Mouse (Mus musculus) forebrain, embryonic 12.5 days (tissue): Measurements from ENCODE around the gene Zfp668. TPM values are rescaled to one million over a fixed set of nuclear protein-coding genes. Genes with fewer than 3 reads are reported as not detected.

Source experiments
- polyA plus RNA-seq: library from polyadenylated mRNA; unstranded; fragments of >200 nt; fragmentation: Nextera tagmentation; extraction: Ambion mirVana; gene quantifications from 2 replicates; pipeline ENCODE4 v1.2.1, GENCODE M21; 2016

The Zfp668 gene
- polyA plus RNA-seq, 1 experiment from 2014 or later: 33.9 TPM

Other genes with a start within 250 kb of the Zfp668 start
- 57.4 and 72.6 TPM in 2 replicates for gene Bcl7c, start 167.9 kb downstream of the Zfp668 start, polyA plus RNA-seq
- 6.7 and 8.3 TPM in 2 replicates for gene Ctf1, start 164.1 kb downstream of the Zfp668 start, polyA plus RNA-seq
- gene Ctf2, start 144.7 kb downstream of the Zfp668 start, polyA plus RNA-seq: 0.40 and 0.42 TPM in 2 replicates
- 9.0 and 10.3 TPM in 2 replicates for gene Fbxl19, start 132.3 kb downstream of the Zfp668 start, polyA plus RNA-seq
- 5.7 and 6.0 TPM in 2 replicates for gene Orai3, start 107.0 kb downstream of the Zfp668 start, polyA plus RNA-seq
- 21.7 and 25.5 TPM in 2 replicates for gene Setd1a, start 100.2 kb downstream of the Zfp668 start, polyA plus RNA-seq
- not detected in 2 replicates for gene Gm49388, start 91.2 kb downstream of the Zfp668 start, polyA plus RNA-seq
- gene Hsd3b7, start 76.2 kb downstream of the Zfp668 start, polyA plus RNA-seq: 7.3 and 7.6 TPM in 2 replicates
- gene Stx4a, start 52.5 kb downstream of the Zfp668 start, polyA plus RNA-seq: 21.3 and 22.3 TPM in 2 replicates
- gene Stx1b, start 52.3 kb downstream of the Zfp668 start, polyA plus RNA-seq: 11.5 and 17.3 TPM in 2 replicates
- 22.2 and 26.6 TPM in 2 replicates for gene Zfp646, start 607 bp downstream of the Zfp668 start, polyA plus RNA-seq
- 0.49 and 0.77 TPM in 2 replicates for gene Prss53, start 14.1 kb upstream of the Zfp668 start, polyA plus RNA-seq
- gene Gm21974, start 18.6 kb upstream of the Zfp668 start, polyA plus RNA-seq: not detected in 2 replicates
- gene Vkorc1, start 18.8 kb upstream of the Zfp668 start, polyA plus RNA-seq: 36.6 and 46.6 TPM in 2 replicates
- gene Bckdk, start 27.3 kb upstream of the Zfp668 start, polyA plus RNA-seq: 89.2 and 92.8 TPM in 2 replicates
- 46.6 and 52.4 TPM in 2 replicates for gene Kat8, start 35.7 kb upstream of the Zfp668 start, polyA plus RNA-seq
- 1.5 and 2.4 TPM in 2 replicates for gene Prss8, start 53.3 kb upstream of the Zfp668 start, polyA plus RNA-seq
- gene Prss36, start 69.9 kb upstream of the Zfp668 start, polyA plus RNA-seq: 8.4 and 9.0 TPM in 2 replicates
- gene Fus, start 90.6 kb upstream of the Zfp668 start, polyA plus RNA-seq: 517 and 534 TPM in 2 replicates
- gene Pycard, start 117.0 kb upstream of the Zfp668 start, polyA plus RNA-seq: 3.3 and 5.9 TPM in 2 replicates
- not detected in 2 replicates for gene Trim72, start 127.1 kb upstream of the Zfp668 start, polyA plus RNA-seq
- 0.54 TPM in 2 replicates for gene Itgam, start 185.8 kb upstream of the Zfp668 start, polyA plus RNA-seq
- not detected in 2 replicates for gene Gm49368, start 185.9 kb upstream of the Zfp668 start, polyA plus RNA-seq